Mouse (Mus musculus) small intestine, adult 2 months (tissue): Measurements from ENCODE around the gene Sectm1a.

Experiments used
- CTCF ChIP-seq: fragments of 200-500 bp; IDR thresholded peaks from 2 replicates; pipeline ENCODE4 v1.5.1; 2012; ENCODE audit warnings: low read depth, mild to moderate bottlenecking, control low read depth, inconsistent platforms, low read length, moderate library complexity, mixed read lengths; ENCODE audit not compliant: insufficient replicate concordance, insufficient read length; ENCODE audit errors: extremely low read depth
- POLR2A ChIP-seq: fragments of 200-500 bp; IDR thresholded peaks from 2 replicates; pipeline ENCODE4 v1.6.1; 2012; ENCODE audit warnings: low read depth, mild to moderate bottlenecking, control low read depth, inconsistent platforms, low read length, moderate library complexity

DNA sequence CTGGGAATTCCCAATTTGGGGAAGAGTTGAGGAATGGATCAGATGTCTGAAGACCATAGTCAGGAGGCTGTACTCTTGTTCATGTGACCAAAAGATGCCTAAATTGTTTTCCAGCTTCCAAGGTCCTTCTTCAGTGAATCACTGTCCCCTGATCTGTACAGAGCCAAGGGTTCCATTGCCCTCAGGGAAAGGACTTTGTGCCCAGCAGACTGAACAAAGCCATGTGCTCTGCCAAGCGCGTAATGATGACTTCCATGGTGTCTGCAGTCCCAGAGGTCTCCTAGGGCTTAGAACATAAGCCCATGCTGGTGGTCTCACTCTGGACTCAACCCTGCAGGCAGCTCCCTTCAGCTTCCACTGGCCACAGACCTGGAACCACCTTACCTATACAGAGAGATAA lies 13.1 kb downstream of the Sectm1a start:
- no peak for TF ChIP-seq CTCF
- no peak for TF ChIP-seq POLR2A
